Mouse (Mus musculus) MN1 (cell line): ENCODE data around the gene Rbfox1.
A peak's percentile ranks its signal among the peaks of the same experiment; 100 is the strongest.

Experiments used
- DNase-seq: peaks from one replicate; pipeline ENCODE4 v3.0.0-alpha.2; 2016; ENCODE audit warnings: low spot score

The Rbfox1 gene

DNA sequence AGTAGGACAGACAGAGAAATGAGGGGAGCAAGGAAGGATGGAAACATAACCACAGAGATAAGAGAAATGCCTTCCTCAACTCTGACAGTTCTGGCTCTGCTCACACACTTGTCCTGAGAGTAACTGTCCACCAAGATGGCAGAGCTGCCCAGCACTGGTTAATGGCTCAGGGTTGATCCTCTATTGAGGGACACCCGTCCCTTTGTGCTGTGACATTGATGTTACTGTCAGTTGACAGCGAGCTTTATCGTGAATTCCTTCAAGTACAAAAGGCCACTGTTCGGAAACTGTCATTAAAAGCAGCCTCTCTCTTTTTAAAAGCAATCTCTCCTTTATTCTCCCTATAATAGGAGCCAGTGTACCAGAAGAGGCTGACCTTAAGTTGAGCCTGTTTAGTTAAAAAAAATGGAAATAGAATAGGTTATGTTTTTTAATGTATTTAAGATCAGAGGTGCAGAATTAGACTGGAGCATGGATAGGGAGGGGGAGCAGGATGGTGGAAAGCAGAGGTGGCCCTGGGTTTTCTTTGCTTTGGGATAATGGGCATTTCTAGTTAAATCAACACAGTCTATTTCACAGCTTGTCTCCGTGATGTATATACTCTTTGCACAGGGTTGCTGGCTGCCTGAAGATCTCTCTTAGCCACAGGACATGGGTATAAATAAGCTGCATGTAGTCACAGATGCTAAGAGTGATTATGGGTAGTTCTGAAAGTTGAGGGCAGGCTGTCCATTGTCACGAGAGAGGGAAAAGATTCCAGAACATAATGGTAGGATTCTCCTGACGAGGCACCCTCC, 212.3 kb downstream of the Rbfox1 start:
- DNase-seq: no peak

DNA sequence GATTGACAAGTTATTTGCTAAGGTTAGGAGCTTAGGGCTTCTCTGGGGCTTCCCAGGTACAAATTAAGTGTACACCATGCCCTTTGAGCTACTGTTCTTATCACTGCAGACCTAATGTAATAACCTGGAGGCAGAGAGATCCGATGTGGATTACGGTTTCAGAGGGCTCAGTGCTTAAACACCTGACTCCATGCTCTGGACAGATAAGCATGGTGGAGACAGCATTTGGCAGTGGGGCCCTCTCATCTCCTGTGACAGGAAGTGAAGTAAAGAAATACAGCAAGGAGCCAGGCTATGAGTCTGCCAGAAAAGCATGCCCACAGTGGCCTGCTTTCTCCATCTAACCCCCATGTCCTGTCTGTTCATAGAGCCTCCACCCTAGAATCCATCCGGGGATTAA, 213.0 kb downstream of the Rbfox1 start:
- no peak for DNase-seq

DNA sequence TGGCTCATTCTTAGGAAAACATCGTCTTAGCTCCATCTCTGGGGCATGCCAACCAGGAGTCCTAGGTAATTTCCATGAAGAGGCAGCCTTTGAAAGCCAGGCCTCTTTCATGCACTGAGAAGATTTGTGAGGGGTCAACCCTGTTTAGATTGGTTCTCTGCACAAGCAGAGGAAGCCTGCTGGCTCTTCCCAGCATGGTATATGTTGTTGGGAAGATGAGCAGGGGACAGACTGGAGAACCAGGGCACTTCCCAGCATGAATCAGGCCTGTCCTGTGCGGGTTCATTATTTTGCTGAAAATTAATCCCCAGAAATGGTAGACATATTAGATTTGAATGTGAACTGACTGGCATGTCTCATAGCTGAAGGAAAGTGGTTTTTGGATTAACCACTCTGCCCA, 214.4 kb downstream of the Rbfox1 start:
- no peak for DNase-seq

DNA sequence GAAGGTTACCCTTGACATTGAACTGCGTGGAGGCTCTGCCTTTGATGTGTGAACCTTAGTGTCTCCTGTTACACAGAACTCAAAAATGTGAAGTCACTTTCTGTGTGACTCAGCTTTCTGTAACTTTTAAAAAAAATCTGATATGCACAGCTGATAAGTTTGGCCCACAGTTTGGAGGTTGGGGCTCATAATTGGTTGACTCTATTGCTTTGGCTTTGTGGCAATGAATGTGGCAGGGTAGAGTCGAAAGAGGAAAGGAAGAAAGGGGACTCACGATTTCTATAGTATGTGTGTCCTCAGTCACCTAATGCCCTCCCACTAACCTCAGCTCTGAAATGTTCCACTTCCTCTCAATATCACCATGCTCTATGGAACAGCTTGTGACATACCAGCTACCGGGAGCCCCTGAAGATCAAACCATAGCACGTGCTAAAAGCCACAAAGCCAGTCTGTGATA, 215.3 kb downstream of the Rbfox1 start:
- DNase-seq: no peak

DNA sequence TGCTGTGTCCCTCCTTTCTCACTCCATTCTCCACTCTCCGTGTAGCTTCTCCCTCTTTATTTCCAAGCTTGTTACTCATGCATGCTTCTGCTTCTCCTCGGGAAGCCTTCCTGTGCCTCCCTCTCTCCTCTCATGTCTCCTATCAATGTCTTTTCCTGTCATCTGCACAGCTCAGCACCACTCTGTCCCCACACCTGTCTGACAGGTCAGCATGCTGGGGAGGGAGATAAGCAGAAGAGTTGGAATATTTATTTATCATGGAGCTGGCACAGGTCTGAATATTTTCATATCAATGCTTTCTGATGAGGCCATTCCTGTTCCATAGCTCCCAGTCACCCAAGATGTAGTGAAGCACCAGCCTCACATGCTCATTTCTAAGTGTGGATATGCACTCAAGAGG, 218.6 kb downstream of the Rbfox1 start:
- DNase-seq: no peak

DNA sequence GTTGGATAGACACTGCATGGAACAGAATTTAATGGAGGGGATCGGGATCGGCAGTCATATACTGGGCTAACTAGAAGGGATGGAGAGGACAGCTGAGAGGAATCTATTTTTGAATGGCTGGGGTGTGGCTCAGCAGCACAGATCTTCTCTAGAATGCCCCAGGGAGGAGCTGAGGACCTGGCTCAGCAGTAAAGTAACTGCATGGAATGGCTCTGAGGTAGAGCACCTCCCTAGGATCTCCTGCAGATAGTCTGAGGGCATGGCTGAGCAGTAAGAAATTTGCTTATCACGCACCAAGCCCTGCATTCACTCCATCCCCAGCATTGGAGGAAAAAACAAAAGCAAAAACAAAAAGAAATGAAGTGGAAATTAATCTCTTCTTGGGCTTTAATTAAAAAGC, 225.0 kb downstream of the Rbfox1 start:
- DNase-seq: no peak

DNA sequence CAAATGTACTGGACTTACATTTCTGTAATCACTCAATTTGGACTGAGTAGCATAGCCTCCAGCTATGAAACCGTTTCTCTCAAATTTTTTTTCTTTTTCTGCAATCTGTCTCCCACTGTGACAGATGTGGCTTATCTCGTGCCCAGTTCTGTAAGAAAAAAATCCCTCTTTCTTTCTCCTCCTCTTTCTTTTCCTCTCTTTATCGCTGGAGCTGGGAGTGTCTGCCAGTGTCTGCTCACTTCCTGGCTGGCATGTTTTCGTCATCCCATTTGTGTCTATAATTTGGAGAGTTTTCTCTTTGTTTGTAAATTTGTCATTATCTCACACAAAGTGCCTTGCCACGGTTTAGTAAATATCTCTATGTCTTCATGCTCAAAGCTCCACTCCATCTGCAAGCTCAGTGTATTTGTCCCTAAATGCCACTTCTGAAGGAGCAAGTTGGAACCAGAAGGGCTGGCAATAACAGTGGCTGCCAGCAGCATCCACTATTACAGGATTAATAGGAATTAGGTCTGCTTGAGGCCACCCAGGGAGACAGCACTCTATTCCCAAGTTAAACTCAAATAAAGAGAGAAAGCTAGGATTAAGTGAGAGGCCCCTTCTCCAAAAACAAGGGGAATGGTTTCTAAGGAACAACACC, 228.8 kb downstream of the Rbfox1 start:
- no peak for DNase-seq

DNA sequence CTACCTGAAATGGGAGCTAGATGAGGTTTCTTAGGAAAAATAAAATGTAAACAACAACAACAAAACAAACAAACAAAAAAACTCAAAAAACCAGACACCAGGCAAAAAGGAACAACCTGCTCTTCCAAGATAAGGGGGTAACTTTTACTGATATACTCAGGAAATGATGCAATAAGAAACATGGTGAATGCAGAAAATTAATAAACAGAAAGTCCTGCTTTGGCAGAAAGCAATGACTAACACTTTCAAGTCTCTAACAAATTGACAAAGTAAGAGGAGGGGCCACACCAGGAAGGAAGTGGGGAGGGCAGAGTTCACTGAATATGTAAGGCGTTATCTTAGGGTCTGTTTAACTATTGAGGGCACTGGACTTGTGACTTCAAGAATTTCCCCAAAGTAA, 234.3 kb downstream of the Rbfox1 start:
- no peak for DNase-seq

DNA sequence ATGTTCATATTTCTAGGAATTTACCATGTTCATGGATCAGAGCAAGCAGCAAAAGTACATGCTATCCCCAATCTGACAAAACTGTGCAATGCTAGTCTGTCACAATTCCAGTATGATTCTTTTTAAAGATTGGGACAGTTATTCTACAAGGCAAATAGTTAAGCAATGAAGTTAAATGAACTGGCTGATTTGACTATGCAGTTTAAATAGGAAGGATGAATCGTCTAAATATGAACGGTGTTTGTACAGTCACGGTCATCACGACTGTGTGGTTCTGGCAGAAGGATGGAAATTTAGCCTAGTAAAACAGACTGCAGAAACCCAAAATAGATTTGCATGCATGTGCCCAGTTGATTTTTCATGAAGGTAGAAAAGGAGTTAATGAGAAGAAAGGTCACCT, 236.1 kb downstream of the Rbfox1 start:
- no peak for DNase-seq

DNA sequence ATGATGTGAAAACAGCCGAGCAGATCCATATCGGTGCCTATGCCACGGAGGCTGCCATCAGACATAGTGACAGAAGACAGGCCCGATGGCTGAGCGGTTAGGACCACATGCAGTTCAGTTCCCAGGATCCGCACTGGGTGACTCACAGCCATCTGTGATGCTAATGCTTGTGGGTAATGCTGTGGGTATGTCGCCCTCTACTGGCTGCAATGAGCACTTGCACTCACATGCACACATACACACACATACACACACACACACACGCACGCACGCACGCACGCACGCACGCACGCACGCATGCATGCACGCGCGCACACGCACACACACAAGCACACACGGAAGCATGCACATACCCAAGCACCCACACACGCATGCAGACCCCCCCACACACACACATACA, 237.7 kb downstream of the Rbfox1 start:
- no peak for DNase-seq

DNA sequence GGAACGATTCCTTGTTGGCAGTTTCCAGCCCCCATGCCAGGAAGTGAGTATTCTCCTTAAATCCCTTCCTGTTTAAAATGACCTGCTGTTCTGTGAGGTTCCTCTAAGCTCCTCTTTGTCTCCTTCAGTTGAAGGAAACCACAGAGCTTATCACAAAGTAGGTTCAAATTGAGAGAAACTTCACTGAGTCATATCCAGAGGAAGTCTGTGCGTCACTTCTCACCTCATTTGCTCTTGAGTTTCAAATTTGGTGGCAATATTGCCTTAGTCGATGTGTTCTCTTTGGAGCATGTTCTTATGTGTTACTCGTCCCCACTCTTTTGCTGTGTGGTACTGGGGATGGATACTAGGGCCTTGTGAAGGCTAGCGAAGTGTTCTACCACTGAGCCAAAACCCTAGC, 243.2 kb downstream of the Rbfox1 start:
- DNase-seq: no peak

DNA sequence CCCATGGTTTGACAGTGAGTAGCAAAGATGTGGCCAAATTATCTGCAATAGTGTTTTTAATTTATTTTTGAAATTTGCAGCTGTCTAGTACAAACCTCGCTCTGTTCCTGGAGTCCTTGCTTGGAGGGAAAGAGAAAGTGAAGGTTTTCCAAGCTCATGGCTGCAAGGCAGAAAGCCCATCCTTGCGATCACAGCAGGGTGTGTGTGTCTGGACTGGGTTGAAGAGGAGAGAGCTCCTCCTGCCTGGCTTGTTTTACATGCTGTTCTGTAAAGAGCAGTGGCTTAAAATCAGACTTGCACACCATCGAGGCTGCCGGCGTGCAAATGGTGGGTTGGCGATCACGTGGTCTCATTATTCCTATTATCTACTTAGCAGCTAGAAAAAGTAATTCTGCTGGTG, 249.9 kb downstream of the Rbfox1 start:
- DNase-seq: peak; percentile 18

DNA sequence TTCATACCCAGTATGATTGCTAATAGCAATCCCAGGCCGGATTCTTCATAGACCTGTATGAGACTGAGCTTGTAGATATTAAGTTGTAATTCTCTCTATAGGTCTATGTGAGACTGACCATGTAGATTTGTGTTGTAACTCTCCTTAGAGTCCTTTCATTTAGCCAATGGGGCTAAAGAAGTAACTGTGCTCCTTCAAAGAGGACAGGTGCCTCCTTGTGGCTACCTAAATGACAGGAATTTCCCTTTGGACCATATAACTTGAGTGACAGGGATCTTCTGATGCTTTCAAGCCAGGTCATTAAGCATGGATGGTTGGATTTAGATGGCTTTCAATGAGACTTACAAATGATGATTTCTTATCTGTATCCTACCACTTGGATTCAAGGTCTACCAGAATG, 254.3 kb downstream of the Rbfox1 start:
- DNase-seq: no peak

DNA sequence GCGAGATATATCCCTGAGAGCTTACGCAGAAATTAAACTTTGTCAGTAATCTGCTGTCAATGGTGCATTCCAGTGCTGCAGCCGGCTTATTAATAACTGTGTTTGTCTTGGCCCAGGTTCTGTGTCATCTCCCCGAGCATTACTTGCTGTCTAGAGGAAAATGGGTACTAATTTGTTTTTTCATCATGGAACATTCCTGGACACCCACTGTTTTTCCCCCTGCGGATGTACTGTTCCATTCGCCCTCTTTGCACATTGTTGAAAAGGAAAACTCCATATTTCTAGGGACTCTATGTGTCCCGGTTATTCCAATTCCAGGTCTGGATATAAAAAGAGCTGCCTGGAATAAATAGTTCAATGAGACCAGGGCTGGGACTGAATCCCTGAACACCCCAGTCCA, 262.8 kb downstream of the Rbfox1 start:
- DNase-seq: no peak

DNA sequence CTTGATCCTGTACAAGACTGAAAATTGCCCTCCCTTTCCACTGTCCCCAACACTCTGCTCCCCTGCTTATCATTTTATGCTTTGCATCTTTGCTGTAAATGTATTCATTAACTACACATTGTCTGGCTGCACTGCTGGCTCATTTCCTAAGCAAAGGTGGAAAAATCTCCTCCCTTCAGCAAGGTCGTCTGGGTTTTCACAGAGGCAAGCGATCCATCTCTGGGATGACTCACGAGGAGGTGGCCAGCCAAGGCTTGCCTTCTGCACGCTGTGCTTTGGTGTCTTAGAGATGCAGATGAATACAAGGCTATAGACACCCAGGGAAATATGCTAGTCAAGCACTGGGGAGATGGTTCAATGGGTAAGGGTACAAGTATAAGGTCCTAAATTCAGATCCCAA, 264.2 kb downstream of the Rbfox1 start:
- DNase-seq: no peak

DNA sequence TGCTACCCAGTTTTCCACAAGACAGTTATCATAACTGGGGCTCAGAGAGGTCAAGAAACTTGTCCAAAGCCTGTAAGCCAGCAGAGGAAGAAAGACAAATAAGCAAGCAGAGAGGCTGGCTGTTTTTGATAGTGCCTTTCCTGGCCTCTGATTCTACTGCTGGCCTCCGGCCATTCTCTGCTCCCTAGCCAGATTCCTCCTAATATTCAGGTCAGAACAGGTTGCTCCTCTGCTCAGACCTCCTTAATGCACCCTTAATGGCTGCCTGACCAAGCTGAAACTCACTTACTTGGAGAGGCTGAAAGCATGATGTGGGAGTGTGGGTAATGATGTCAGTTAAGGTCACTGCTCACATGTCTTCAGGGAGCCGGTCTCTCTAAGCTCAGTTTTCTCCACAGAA, 270.4 kb downstream of the Rbfox1 start:
- DNase-seq: no peak

DNA sequence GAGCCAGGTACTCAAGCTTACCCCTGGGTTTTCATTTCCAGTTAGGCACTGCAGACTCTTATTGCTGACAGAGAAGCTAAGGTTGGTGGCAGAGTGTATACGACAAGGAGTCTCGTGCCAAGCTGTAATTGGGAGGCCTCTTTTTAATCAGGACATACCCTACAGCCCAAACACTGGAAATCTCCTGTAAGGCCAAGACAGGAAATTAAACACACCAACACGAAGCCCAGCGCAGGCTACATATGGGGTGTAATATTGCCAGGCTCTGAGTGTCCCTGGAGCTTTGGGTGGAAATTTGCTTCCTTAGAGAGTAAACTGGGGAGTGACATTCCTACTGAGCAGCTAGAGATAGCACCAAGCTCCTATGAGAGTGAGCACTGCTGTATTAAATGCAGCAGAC, 279.3 kb downstream of the Rbfox1 start:
- DNase-seq: no peak

DNA sequence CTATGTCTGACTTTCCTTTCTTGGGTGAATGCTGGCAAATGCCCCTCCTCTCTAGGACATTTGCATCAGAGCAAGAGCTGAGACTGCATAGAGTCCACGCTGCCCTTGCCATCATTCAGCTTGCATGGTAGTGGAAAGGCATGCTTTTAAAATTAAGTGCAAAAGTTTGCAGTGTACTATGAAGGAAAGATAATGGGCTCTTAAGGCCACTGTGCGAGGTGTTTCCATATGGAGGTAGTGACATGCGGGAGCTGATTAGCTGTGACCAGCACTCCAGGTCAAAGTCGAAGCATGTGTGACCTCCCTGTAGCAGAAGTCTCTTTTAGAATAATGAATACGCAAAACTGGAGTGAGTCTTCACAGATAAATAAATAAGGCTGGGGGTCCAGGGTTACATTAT, 284.2 kb downstream of the Rbfox1 start:
- no peak for DNase-seq

DNA sequence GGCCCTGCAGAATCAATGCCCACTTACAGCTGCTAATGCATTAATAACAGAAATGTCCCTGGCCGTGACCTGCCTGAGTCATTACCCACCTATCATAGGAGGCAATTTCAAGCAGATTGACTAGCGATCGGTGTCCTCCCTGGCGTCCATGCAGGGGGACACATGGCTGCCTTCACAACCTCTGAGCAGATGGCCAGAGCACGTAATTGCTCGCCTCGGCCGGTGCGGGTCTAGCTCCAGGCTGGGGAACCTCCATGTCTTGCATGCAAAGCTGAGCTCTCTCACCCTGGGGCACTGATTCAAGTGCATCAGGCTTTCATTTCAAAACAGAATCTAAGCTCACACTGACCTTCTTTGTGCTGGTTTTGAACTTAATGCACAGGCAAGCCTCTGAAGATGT, 295.7 kb downstream of the Rbfox1 start:
- DNase-seq: no peak

DNA sequence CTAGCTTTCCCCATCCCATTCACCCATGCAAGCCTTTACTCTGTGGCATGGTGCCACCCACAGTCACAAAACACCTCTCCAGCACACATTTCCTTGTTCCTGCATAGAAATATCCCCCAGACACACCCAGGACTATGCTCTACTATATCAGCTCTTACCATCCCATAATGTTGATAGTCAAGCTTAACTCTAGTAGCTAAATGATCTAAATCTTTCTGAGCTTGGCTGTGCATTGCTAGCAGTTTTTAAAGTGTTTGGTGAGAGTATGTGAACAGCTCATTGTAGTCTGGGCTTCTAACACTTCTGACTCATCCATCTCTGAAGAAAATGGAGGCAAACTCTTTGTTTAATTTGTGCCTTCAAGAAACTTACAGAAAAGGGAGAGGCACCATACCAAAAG, 297.2 kb downstream of the Rbfox1 start:
- no peak for DNase-seq

DNA sequence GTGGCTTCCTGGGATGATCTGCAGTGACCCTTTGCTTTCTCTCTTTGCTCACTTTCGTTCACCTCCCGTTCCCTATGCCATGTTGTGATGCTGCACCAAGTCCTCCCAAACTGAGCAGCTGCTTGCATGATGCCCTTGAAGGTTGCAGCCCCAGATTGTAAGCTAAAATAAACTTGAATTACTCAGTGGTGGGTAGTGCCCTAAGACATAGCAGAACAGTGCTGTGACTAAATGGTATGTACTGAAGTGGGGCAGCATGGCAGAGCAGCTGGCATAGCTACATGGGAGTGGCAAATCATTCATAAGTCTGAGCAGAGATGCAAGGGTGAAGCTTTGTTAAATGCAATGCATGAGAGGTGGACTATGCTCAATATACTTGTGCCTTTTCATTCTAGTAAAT, 307.2 kb downstream of the Rbfox1 start:
- no peak for DNase-seq

DNA sequence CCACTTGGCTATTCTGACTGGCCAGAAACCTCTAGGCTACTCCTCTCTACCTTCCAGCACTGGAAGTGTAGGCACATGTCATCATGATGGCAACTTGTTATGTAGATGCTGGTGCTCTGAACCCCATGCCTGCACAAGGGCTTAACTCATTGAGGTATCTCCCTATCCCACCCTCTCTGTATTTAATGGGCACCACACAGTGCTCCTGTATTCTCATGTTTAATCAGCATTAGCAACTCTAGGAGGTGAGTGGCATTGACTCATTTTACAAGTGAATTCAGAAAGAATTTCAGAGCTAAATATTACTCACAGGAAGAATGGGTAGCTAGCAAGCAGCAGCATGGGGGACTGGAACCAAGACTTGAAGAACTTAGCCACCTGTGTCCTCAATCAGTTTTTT, 321.3 kb downstream of the Rbfox1 start:
- DNase-seq: no peak

DNA sequence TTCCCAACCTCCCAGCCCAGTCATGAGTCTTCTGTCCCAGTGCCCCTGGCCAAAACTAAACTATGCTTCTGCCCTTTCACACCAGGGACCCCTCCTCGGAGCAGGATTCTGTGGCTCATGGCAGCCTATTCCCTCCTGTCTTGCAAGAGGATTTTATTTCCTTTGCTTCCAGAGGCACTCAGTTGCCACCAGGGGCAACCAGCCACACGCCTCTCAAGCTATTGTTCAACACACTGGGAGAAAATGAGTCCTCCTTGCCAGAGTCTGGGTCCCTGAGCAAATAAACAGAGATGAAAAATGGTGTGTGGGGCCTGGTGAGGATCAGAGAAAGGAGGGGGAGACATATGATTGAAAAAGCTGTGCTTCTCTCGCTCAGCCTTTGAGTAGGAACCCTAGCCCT, 327.8 kb downstream of the Rbfox1 start:
- DNase-seq: no peak

DNA sequence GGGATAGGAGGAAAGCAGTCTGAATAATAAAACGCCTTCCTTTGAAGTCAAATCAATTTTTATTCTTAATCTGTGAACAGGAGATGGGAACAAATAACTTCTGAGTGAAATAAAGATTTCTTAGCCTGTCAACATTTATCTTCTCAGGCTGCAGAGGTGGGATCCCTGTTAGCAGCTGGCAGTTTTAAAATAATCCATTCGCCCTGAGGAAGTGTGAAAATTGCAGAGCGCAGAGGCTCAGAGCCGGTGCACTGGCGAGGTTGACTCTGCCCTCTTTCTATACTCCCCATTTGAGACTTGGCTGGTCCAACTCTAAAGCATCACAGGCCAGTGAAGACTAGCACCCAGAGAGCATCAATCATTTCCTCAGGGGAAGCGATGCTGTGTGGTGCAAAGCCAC, 342.3 kb downstream of the Rbfox1 start:
- no peak for DNase-seq
